Mouse (Mus musculus) spleen, adult 2 months (tissue): ENCODE data around the gene Dctn1.

ENCODE experiments used
- CTCF ChIP-seq: fragments of 200-500 bp; IDR thresholded peaks from 2 replicates; pipeline ENCODE4 v1.5.1; 2011; ENCODE audit warnings: mild to moderate bottlenecking, inconsistent platforms; ENCODE audit not compliant: insufficient read depth, insufficient read length, insufficient replicate concordance; ENCODE audit errors: extremely low read depth
- POLR2A ChIP-seq: fragments of 200-500 bp; IDR thresholded peaks from 2 replicates; pipeline ENCODE4 v1.6.1; 2011; ENCODE audit warnings: low read depth, low read length, inconsistent platforms

- no peak for TF ChIP-seq CTCF
- no peak for TF ChIP-seq POLR2A
These were observed 3.6 kb upstream of the Dctn1 start for GRCm38 (mm10) chr6:83161921-83162641.
